Mouse (Mus musculus): ENCODE results near the gene Nsl1. TPM values are rescaled to one million over a fixed set of nuclear protein-coding genes. Genes with fewer than 3 reads are reported as not detected.

Gene Nsl1
- polyA plus RNA-seq, 1 experiment from 2014 or later: 8.2 TPM

DNA sequence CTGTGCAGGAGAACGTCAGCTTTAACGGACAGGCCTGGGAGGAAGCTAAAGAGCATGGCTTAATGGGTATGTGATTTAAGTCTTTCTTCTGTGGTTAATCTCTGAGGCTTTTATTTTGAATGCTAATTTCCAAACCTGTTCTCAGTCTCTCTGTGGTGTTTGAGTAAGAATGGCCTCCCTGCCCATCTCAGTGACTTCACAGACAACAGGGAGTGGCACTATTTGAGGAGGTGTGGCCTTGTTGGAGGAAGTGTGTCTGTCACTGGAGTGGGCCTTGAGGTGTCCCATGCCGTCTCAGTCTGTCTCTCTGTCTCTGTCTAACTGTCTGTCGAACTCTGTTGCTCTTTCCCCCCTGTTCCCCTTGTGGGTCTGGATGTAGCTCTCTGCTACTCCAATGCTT is 2.4 kb downstream of the Nsl1 start:
- no peaks in the 10 kb centered on the region for H3K9me3 ChIP-seq (ENCODE audit: control insufficient read depth, low read length)
- ATAC-seq: no peak
- H3K4me2 ChIP-seq (ENCODE audit: low read length): no peak overlapping the region
- no peaks in the 10 kb centered on the region for H3K36me3 ChIP-seq (ENCODE audit: control insufficient read depth, insufficient read depth)
- no peak overlapping the region for H3K4me3 ChIP-seq (replicated peaks; ENCODE audit: low read length)
- H3K4me1 ChIP-seq (replicated peaks; ENCODE audit: control insufficient read depth, insufficient read depth, low read length): peaks cover 13% of the 10 kb centered on the region
- no peaks in the 10 kb centered on the region for H3K27me3 ChIP-seq (replicated peaks; ENCODE audit: control insufficient read depth, insufficient read depth, low read length)
- WGBS: 82% methylated on average over 4 of the region's 4 CpGs
- no peak overlapping the region for H3K27ac ChIP-seq (ENCODE audit: low read length)
- H3K9ac ChIP-seq (replicated peaks; ENCODE audit: low read depth, low read length): no peak overlapping the region

DNA sequence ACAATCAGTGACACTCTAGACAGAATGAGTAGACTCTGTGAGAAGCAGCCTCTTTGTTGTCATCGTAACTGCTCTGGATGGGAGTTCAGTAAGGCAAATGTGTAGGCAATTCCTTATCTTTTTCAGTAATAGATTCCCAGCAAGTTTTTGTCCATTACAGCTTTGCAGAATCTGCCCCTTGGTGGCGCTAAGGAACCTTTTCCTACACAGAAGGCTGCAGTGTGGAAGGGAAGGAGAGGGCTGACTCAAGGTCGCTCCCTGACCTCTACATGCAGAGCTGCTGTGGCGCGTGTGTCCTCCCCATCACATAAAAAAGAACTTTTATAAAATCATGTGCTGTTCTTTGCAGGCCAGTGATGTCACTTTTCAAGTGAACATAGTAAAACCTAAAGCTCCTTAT is 5.6 kb downstream of the Nsl1 start:
- Histone ChIP-seq H3K36me3 (ENCODE audit: control insufficient read depth, insufficient read depth) (0 out of 2 replicates have a peak, but pooled peaks cover 2% of the 10 kb centered on the region), H3K27ac (ENCODE audit: low read length) (no peak overlapping the region), H3K27me3 (replicated peaks; ENCODE audit: control insufficient read depth, insufficient read depth, low read length) (no peaks in the 10 kb centered on the region), H3K9ac (replicated peaks; ENCODE audit: low read depth, low read length) (no peak overlapping the region), H3K9me3 (ENCODE audit: control insufficient read depth, low read length) (no peaks in the 10 kb centered on the region), H3K4me3 (replicated peaks; ENCODE audit: low read length) (no peak overlapping the region), H3K4me1 (replicated peaks; ENCODE audit: control insufficient read depth, insufficient read depth, low read length) (peaks cover 6% of the 10 kb centered on the region), H3K4me2 (ENCODE audit: low read length) (no peak overlapping the region)
- 86% methylated on average over 5 of the region's 5 CpGs for WGBS
- ATAC-seq: no peak

DNA sequence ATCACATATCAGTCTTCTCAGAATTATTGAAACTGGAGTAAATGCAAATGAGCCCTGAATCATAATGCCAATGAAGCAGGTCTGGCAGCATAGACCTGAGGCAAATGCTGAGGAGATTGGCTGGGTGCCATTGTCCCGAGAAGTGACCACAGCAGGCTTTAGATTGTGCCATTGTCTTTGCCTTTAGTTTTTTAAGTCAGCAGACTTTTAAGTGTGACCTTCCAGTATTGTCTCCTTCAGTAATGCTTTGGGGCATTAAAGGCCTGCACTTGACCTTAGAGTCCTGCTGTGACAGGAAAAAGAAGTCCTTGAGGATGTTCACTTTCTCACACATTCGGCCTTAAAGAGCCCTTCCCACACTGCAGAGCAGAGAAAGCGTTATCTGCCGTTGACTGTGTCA is 7.4 kb downstream of the Nsl1 start:
- no peak overlapping the region for H3K27ac ChIP-seq (ENCODE audit: low read length)
- H3K9ac ChIP-seq (replicated peaks; ENCODE audit: low read depth, low read length): no peak overlapping the region
- H3K4me1 ChIP-seq (replicated peaks; ENCODE audit: control insufficient read depth, insufficient read depth, low read length): no peaks in the 10 kb centered on the region
- no peaks in the 10 kb centered on the region for H3K9me3 ChIP-seq (ENCODE audit: control insufficient read depth, low read length)
- 0 out of 2 replicates have a peak, but pooled peaks cover 2% of the 10 kb centered on the region for H3K36me3 ChIP-seq (ENCODE audit: control insufficient read depth, insufficient read depth)
- no peak overlapping the region for H3K4me2 ChIP-seq (ENCODE audit: low read length)
- no peak overlapping the region for H3K4me3 ChIP-seq (replicated peaks; ENCODE audit: low read length)
- 84% methylated on average over 4 of the region's 4 CpGs for WGBS
- no peak for ATAC-seq
- no peaks in the 10 kb centered on the region for H3K27me3 ChIP-seq (replicated peaks; ENCODE audit: control insufficient read depth, insufficient read depth, low read length)

DNA sequence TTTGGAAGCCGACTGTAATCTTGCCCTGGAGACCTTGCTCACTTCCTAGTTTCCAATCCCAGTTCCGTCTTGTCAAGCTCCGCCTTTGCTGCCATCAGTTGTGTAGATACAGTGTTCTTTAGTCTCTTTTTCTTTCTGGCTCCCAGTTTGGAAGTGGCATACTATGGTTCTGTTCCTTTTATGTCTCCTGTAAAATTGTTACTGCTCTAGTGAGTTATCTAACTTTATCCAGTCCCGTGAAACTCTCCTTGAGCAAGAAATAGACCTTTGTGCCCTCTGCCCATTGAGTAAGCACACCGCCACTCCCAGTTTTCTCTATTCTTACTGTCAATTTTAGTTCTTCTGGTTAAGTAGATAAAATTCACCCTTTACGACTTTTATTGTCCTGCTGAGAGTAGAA is 8.8 kb downstream of the Nsl1 start:
- H3K4me1 ChIP-seq (replicated peaks; ENCODE audit: control insufficient read depth, insufficient read depth, low read length): no peaks in the 10 kb centered on the region
- H3K9me3 ChIP-seq (ENCODE audit: control insufficient read depth, low read length): no peaks in the 10 kb centered on the region
- no peak overlapping the region for H3K9ac ChIP-seq (replicated peaks; ENCODE audit: low read depth, low read length)
- H3K36me3 ChIP-seq (ENCODE audit: control insufficient read depth, insufficient read depth): 0 out of 2 replicates have a peak, but pooled peaks cover 2% of the 10 kb centered on the region
- H3K27me3 ChIP-seq (replicated peaks; ENCODE audit: control insufficient read depth, insufficient read depth, low read length): no peaks in the 10 kb centered on the region
- no peak overlapping the region for H3K4me3 ChIP-seq (replicated peaks; ENCODE audit: low read length)
- H3K4me2 ChIP-seq (ENCODE audit: low read length): no peak overlapping the region
- WGBS: 92% methylated on average over 6 of the region's 6 CpGs
- no peak overlapping the region for H3K27ac ChIP-seq (ENCODE audit: low read length)
- ATAC-seq: no peak

DNA sequence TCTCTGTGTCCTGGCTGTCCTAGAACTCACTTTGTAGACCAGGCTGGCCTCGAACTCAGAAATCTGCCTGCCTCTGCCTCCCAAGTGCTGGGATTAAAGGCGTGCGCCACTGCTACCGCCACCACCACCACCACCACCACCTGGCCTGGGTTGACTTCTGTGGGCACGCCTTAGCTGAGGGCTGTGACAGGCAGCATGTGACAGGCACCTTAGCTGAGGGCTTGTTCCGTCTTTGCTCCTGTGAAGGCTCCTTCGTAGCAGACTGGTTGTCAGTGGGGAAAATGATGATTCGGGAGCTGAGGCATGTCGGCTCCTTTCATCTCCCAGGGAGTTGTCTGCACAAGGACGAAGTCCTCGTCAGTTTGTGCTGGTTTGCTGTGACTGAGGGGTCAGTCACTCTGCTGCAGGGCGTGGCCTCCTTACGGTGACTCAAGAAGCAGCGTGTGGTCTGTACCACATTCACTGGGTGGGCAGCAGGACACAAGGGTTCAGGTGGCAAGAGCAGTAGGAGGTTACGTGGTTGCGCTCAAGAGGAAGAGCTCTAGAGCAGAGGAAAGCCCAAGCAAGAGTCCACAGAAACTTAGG is 9.6 kb downstream of the Nsl1 start:
- 93% methylated on average over 16 of the region's 16 CpGs for WGBS
- ATAC-seq: no peak
- H3K4me2 ChIP-seq (ENCODE audit: low read length): no peak overlapping the region
- H3K4me3 ChIP-seq (replicated peaks; ENCODE audit: low read length): no peak overlapping the region
- no peak overlapping the region for H3K9ac ChIP-seq (replicated peaks; ENCODE audit: low read depth, low read length)
- H3K4me1 ChIP-seq (replicated peaks; ENCODE audit: control insufficient read depth, insufficient read depth, low read length): no peaks in the 10 kb centered on the region
- H3K9me3 ChIP-seq (ENCODE audit: control insufficient read depth, low read length): no peaks in the 10 kb centered on the region
- no peaks in the 10 kb centered on the region for H3K27me3 ChIP-seq (replicated peaks; ENCODE audit: control insufficient read depth, insufficient read depth, low read length)
- H3K27ac ChIP-seq (ENCODE audit: low read length): no peak overlapping the region
- 0 out of 2 replicates have a peak, but pooled peaks cover 4% of the 10 kb centered on the region for H3K36me3 ChIP-seq (ENCODE audit: control insufficient read depth, insufficient read depth)

DNA sequence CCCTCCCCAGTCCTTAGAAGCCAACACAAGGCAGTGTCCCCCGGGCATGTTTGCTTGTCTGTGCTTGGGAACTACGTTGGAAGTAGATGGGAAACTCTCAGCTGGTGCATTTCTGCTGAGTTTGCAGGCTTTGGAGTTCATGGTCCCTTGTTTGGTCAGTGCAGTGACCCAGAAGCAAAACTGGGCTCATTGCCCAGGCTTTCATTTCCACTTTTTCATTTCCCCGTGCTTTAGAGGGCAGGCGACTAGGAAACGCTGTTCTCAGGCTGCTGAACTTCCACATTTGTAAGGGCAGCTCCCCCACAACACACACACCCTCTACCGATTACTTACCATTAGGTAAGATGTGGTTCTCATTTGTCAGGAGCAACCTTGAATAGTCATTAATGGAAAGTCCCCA is 10.2 kb downstream of the Nsl1 start:
- H3K4me2 ChIP-seq (ENCODE audit: low read length): no peak overlapping the region
- H3K27me3 ChIP-seq (replicated peaks; ENCODE audit: control insufficient read depth, insufficient read depth, low read length): no peaks in the 10 kb centered on the region
- H3K9me3 ChIP-seq (ENCODE audit: control insufficient read depth, low read length): no peaks in the 10 kb centered on the region
- H3K36me3 ChIP-seq (ENCODE audit: control insufficient read depth, insufficient read depth): 0 out of 2 replicates have a peak, but pooled peaks cover 4% of the 10 kb centered on the region
- no peak overlapping the region for H3K4me3 ChIP-seq (replicated peaks; ENCODE audit: low read length)
- no peak for ATAC-seq
- no peak overlapping the region for H3K27ac ChIP-seq (ENCODE audit: low read length)
- H3K9ac ChIP-seq (replicated peaks; ENCODE audit: low read depth, low read length): no peak overlapping the region
- 54% methylated on average over 6 of the region's 6 CpGs for WGBS
- no peaks in the 10 kb centered on the region for H3K4me1 ChIP-seq (replicated peaks; ENCODE audit: control insufficient read depth, insufficient read depth, low read length)

DNA sequence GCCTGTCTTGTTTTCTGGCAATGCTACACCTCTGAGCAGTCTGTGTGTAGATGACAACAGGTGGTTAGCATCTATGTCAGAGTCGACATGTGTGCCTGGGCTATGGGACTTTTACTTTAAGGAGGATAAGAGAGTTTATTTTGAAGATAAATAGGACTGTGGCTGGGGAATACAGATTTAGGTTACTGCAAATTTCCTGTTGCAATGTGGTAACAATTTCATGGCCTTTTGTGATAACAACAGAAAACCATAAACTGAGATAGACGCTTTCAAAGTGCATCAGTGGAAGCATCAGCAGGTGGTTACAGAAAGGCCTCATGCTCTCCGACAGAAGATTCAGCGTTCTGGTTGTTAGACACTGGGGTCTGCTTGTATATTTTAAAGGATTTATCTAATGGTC is 10.7 kb downstream of the Nsl1 start:
- Histone ChIP-seq H3K27ac (ENCODE audit: low read length) (no peak overlapping the region), H3K27me3 (replicated peaks; ENCODE audit: control insufficient read depth, insufficient read depth, low read length) (no peaks in the 10 kb centered on the region), H3K4me3 (replicated peaks; ENCODE audit: low read length) (no peak overlapping the region), H3K4me1 (replicated peaks; ENCODE audit: control insufficient read depth, insufficient read depth, low read length) (no peaks in the 10 kb centered on the region), H3K9ac (replicated peaks; ENCODE audit: low read depth, low read length) (no peak overlapping the region), H3K4me2 (ENCODE audit: low read length) (no peak overlapping the region), H3K36me3 (ENCODE audit: control insufficient read depth, insufficient read depth) (0 out of 2 replicates have a peak, but pooled peaks cover 4% of the 10 kb centered on the region), H3K9me3 (ENCODE audit: control insufficient read depth, low read length) (no peaks in the 10 kb centered on the region)
- no peak for ATAC-seq
- whole genome bisulfite sequencing: 90% methylated on average over 4 of the region's 4 CpGs

DNA sequence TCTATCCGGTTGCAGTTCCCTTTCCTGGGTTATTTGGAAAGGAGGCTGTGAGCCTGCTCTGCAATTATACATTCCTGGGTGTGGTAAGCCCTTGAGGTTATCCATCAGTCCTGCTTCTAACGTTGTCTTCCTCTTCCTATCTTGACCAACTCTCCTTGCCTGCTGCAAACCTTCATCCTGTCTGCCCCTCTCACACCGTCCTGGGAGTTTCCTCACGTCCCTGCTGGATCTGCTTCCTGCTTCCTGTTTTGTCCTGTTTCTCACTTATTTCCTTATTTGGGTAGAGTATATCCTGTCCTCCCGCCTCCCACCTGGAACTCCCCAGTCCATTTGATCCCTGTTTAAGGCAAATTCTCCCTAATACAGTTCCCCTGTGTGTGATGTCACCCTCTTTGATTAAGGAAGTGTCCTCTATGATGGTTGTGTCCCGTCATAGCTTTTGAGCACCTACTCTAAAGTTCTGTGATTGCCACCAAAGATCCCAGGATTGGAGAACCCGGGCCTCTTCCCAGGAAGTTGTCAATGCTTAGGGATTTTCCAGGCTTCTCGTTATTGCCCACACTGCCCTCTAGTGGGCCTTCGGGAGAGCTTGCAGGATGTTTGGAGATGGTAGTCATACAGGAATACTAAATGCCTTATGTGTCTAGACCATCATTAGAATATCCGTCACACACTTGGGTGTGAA is 12.5 kb downstream of the Nsl1 start:
- H3K9me3 ChIP-seq (ENCODE audit: control insufficient read depth, low read length): no peaks in the 10 kb centered on the region
- H3K4me2 ChIP-seq (ENCODE audit: low read length): no peak overlapping the region
- H3K36me3 ChIP-seq (ENCODE audit: control insufficient read depth, insufficient read depth): 0 out of 2 replicates have a peak, but pooled peaks cover 4% of the 10 kb centered on the region
- no peak overlapping the region for H3K27ac ChIP-seq (ENCODE audit: low read length)
- no peak overlapping the region for H3K4me3 ChIP-seq (replicated peaks; ENCODE audit: low read length)
- no peaks in the 10 kb centered on the region for H3K27me3 ChIP-seq (replicated peaks; ENCODE audit: control insufficient read depth, insufficient read depth, low read length)
- 67% methylated on average over 10 of the region's 10 CpGs for WGBS
- 0 out of 2 replicates have a peak, but pooled peaks have one; percentile 15 for ATAC-seq
- H3K9ac ChIP-seq (replicated peaks; ENCODE audit: low read depth, low read length): no peak overlapping the region
- H3K4me1 ChIP-seq (replicated peaks; ENCODE audit: control insufficient read depth, insufficient read depth, low read length): no peaks in the 10 kb centered on the region

DNA sequence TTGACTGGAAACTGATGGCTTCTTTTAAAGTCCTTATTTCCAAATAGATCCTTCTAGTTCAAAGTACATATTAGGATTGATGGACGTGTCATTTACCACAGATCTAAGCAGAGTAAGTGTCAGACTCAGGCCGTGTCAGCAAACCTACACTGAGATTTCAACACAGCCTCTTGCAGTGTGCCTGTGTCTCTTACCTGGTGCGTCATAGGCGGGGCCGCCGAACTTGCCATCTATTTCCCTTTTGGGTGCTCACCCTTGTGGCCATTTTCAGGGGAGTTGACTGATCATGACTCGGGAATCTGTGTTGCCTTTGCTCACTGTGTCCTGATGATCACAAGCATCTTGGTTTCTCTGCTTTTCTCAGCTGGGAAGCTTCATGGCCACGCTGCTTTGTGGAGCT is 20.4 kb downstream of the Nsl1 start:
- no peaks in the 10 kb centered on the region for H3K27me3 ChIP-seq (replicated peaks; ENCODE audit: control insufficient read depth, insufficient read depth, low read length)

More for the DNA sequence above, 20.4 kb downstream of the Nsl1 start:
- H3K4me1 ChIP-seq (replicated peaks; ENCODE audit: control insufficient read depth, insufficient read depth, low read length): no peaks in the 10 kb centered on the region
- H3K9me3 ChIP-seq (ENCODE audit: control insufficient read depth, low read length): no peaks in the 10 kb centered on the region
- H3K9ac ChIP-seq (replicated peaks; ENCODE audit: low read depth, low read length): no peak overlapping the region
- ATAC-seq: no peak
- H3K27ac ChIP-seq (ENCODE audit: low read length): no peak overlapping the region
- 91% methylated on average over 8 of the region's 8 CpGs for WGBS
- H3K4me3 ChIP-seq (replicated peaks; ENCODE audit: low read length): no peak overlapping the region
- H3K36me3 ChIP-seq (ENCODE audit: control insufficient read depth, insufficient read depth): no peaks in the 10 kb centered on the region
- no peak overlapping the region for H3K4me2 ChIP-seq (ENCODE audit: low read length)
